Mouse (Mus musculus) gastrocnemius, postnatal 36 days (tissue): ENCODE data around the gene Mns1. TPM values are rescaled to one million over a fixed set of nuclear protein-coding genes. Genes with fewer than 3 reads are reported as not detected.
"Not testable (repeated sequence)": the region's sequence is repeated elsewhere in the genome, so short reads cannot be mapped to it uniquely, and the experiment has no call there.

Source experiments
- DNase-seq, 2 experiments: peaks; one replicate each; pipeline ENCODE4 v3.0.0; 2022
- intact Hi-C: fragments of 180-260 bp; cut with DNase I; formaldehyde crosslinking; loops from one replicate; pipeline ENCODE4 v1.15.1; 2025
- long read RNA-seq, 2 experiments: library from polyadenylated mRNA; stranded (forward); transcript quantifications; one replicate each; pipeline ENCODE4 v2.0.0; 2021
- total RNA-seq, 2 experiments: library from RNA; stranded (reverse); gene quantifications; 2 replicates each; pipeline ENCODE4 v1.2.3; 2021

Mns1 gene
- under 1 TPM; 0.10 to 0.31 TPM for total RNA-seq
- long read RNA-seq, experiment 1, partial matches to known transcripts = 1 of 1 reads
- long read RNA-seq, experiment 1, other reads (novel, unspliced or antisense) = 0 of 1 reads
- long read RNA-seq, experiment 2 = 0 reads

- peak; percentile 86 to 90 for DNase-seq
- intact Hi-C loops = loop anchor here (1.0 kb wide), 1 partner anchor 29 kb away; no protein-coding TSS in a partner anchor
These were observed at the start of gene Mns1 for GRCm38 (mm10) chr9:72437822-72438701. Mns1 (plus strand) TSS chr9:72438011.

- intact Hi-C loops = no loop called here
- no peak for DNase-seq
These were observed 48.9 kb upstream of the Mns1 start for GRCm38 (mm10) chr9:72388934-72389333.

- intact Hi-C loops = no loop called here
- DNase-seq = no peak
These were observed 48.3 kb upstream of the Mns1 start for GRCm38 (mm10) chr9:72389431-72390002.

DNA sequence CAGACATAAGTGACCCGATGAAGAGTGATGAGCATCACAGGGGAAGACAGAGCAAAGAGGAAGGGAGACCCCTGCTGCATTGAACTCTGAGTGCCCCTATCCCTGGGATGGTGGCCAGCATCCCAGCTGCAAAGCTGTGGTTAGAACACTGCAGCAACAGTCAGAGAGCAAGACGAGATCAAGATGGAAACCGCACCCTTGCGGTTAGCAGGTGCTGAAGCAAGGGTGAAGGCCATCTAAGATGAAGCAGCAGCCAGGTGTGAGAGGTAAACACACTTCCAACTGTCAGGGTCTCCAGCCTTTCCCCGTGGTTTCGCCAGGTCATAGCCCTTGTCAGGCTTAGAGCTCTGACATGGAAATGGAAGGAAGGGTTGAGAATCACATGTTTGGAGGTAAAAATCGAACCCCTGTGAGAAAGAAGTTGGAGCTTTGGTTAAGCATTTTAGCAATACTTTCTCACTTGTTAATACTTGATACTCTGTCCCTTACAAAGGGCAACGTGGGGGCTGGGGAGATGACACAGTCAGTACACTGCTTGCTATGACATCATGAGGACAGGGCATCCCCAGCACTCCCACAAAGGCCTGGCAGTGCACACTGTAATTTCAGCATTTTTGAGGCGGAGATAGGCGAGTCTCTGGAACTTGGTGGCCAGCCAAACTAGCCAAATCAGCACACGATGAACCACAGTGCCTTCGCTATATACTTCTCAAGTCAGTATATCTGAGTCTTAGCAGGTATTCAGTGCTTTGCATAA lies 47.3 kb upstream of the Mns1 start:
- DNase-seq = no peak
- intact Hi-C loops = no loop called here

DNA sequence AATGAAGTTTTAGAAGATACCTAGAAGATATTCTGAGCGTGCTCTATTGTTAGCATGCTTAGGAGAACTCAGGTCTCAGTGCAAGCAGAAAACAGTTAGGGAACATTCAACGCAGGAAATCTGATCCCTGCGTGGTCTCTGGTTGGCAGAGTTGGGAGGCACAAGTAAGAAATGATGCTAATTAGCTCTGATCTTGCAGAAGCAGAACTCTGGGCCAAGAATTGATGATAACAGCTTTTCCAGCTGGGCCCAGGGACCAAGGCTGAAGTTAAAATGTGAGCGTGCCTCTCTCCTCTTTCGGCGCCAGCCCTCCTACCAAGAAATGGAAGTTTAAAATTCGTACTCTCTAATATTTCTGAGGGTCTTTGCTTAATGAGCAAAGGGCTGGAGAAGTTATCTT lies 45.1 kb upstream of the Mns1 start:
- intact Hi-C loops = no loop called here
- no peak for DNase-seq

- intact Hi-C loops = no loop called here
- DNase-seq = no peak
These were observed 44.6 kb upstream of the Mns1 start for GRCm38 (mm10) chr9:72393238-72393637.

- no peak for DNase-seq
- intact Hi-C loops = no loop called here
These were observed 43.9 kb upstream of the Mns1 start for GRCm38 (mm10) chr9:72393869-72394341.

GRCm38 (mm10) chr9:72400121-72400520 lies 37.7 kb upstream of the Mns1 start:
- intact Hi-C loops = no loop called here
- no peak for DNase-seq

DNA sequence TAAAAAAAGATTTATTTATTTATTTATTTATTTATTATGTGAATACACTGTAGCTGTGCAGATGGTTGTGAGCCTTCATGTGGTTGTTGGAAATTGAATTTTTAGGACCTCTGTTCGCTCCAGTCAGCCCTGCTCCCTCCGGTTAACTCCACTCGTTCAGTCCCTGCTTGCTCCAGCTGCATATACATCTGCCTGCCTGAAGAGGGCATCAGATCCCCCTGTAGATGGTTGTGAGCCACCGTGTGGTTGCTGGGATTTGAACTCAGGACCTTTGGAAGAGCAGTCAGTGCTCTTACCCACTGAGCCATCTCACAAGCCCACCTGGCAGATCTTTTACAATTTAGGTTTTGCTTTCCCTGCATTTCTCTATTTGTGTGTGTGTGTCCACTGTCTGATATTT lies 36.0 kb upstream of the Mns1 start:
- intact Hi-C loops = not testable (repeated sequence)

GRCm38 (mm10) chr9:72403421-72403820 lies 34.4 kb upstream of the Mns1 start:
- DNase-seq = no peak
- intact Hi-C loops = no loop called here

More for the DNA sequence above, 36.0 kb upstream of the Mns1 start:
- DNase-seq = not testable (repeated sequence)

DNA sequence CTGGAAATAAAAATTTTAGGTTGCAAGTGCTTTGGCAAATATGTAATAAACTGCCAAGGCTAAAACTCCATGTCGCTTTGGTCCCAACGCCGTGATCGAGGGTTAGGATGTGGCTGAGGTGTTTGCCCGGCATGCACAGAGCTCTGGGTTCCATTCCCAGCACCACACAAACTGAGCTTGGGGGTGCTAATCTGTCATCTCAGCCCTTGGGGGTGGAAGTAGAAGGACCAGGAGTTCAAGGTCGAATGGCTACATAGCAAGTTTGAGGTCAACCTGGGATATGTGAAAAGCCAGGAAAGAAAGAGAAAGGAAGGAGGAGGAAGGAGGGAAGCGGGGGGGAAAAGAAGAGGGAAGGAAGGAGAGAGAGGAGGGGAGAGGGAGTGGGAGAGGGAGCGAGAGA lies 33.4 kb upstream of the Mns1 start:
- intact Hi-C loops = no loop called here

GRCm38 (mm10) chr9:72404934-72405333 lies 32.9 kb upstream of the Mns1 start:
- no peak for DNase-seq
- intact Hi-C loops = loop anchor here (5.0 kb wide), 3 partner anchors 143 to 758 kb away; no protein-coding TSS in a partner anchor

More for the DNA sequence above, 33.4 kb upstream of the Mns1 start:
- DNase-seq = no peak

GRCm38 (mm10) chr9:72405882-72406638 lies 31.8 kb upstream of the Mns1 start:
- DNase-seq = no peak

GRCm38 (mm10) chr9:72408131-72408586 lies 29.7 kb upstream of the Mns1 start:
- intact Hi-C loops = loop anchor here (5.0 kb wide), 3 partner anchors 146 to 761 kb away; no protein-coding TSS in a partner anchor

More at GRCm38 (mm10) chr9:72405882-72406638, 31.8 kb upstream of the Mns1 start:
- intact Hi-C loops = loop anchor here (5.0 kb wide), 3 partner anchors 144 to 759 kb away; no protein-coding TSS in a partner anchor

GRCm38 (mm10) chr9:72409381-72410225 lies 28.2 kb upstream of the Mns1 start:
- intact Hi-C loops = loop anchor here (5.0 kb wide), 3 partner anchors 147 to 762 kb away; no protein-coding TSS in a partner anchor
- DNase-seq = no peak

More at GRCm38 (mm10) chr9:72408131-72408586, 29.7 kb upstream of the Mns1 start:
- DNase-seq = peak; percentile 63 to 72

- DNase-seq = no peak
- intact Hi-C loops = no loop called here
These were observed 26.1 kb upstream of the Mns1 start for GRCm38 (mm10) chr9:72411746-72412145.

DNA sequence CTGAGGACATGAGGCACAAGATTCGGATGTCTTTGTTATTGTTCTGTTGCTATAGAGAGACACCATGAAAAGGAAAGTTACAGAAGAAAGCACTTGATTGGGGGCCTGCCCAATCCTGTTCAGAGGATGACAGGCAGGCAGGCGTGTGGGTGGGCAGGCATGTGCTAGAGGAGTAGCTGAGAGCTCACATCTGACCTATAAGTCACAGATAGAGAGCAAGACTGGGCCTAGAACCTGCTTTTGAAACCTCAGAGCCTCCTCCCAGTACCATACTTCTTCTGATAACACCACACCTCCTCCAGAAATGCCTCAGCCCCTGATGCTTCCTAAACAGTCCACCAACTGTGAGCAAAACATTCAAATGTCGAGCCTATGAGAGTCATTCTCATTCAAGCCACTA lies 19.4 kb upstream of the Mns1 start:
- DNase-seq = no peak
- intact Hi-C loops = no loop called here

- intact Hi-C loops = no loop called here
- no peak for DNase-seq
These were observed 17.3 kb upstream of the Mns1 start for GRCm38 (mm10) chr9:72420490-72420889.

- intact Hi-C loops = no loop called here
- no peak for DNase-seq
These were observed 15.5 kb upstream of the Mns1 start for GRCm38 (mm10) chr9:72422284-72422683.
